Mouse (Mus musculus) embryo, embryonic 11 days (tissue): Measurements from ENCODE around the gene Asgr1.
A peak's percentile ranks its signal among the peaks of the same experiment; 100 is the strongest.
"Not testable (repeated sequence)": the region's sequence is repeated elsewhere in the genome, so short reads cannot be mapped to it uniquely, and the experiment has no call there.

Experiments
- DNase-seq: peaks from one replicate; pipeline ENCODE4 v3.0.0-alpha.2; 2015

Asgr1 gene

GRCm38 (mm10) chr11:70053898-70054570, at the start of gene Asgr1:
Gene Asgr1, plus strand, starts transcription at chr11:70054085.
- no peak for DNase-seq

GRCm38 (mm10) chr11:70005521-70005920, 48.4 kb upstream of the Asgr1 start:
- DNase-seq, result peak; percentile 54

GRCm38 (mm10) chr11:70010033-70010432, 43.9 kb upstream of the Asgr1 start:
- DNase-seq, result no peak

- DNase-seq, result no peak
These were observed 43.3 kb upstream of the Asgr1 start for GRCm38 (mm10) chr11:70010548-70010947.

GRCm38 (mm10) chr11:70010961-70011360, 42.9 kb upstream of the Asgr1 start:
- no peak for DNase-seq

GRCm38 (mm10) chr11:70012931-70013330, 41.0 kb upstream of the Asgr1 start:
- no peak for DNase-seq

- DNase-seq, result no peak
These were observed 40.5 kb upstream of the Asgr1 start for GRCm38 (mm10) chr11:70013408-70013807.

GRCm38 (mm10) chr11:70014051-70014450, 39.8 kb upstream of the Asgr1 start:
- no peak for DNase-seq

GRCm38 (mm10) chr11:70014880-70015558, 38.9 kb upstream of the Asgr1 start, which contains the start of gene Acadvl:
Gene Acadvl, minus strand, starts transcription at chr11:70015411.
- peak; percentile 94 for DNase-seq

GRCm38 (mm10) chr11:70015677-70016076, 38.2 kb upstream of the Asgr1 start:
- no peak for DNase-seq

- DNase-seq, result not testable (repeated sequence)
These were observed 37.7 kb upstream of the Asgr1 start for GRCm38 (mm10) chr11:70016177-70016576.

- no peak for DNase-seq
These were observed 37.2 kb upstream of the Asgr1 start, which contains the start of gene Dlg4 for GRCm38 (mm10) chr11:70016669-70017068. Gene Dlg4, plus strand, starts transcription at chr11:70016942.

- DNase-seq, result no peak
These were observed 36.6 kb upstream of the Asgr1 start for GRCm38 (mm10) chr11:70017199-70017767.

- peak; percentile 92 for DNase-seq
These were observed 35.5 kb upstream of the Asgr1 start for GRCm38 (mm10) chr11:70018131-70018990.

- DNase-seq, result no peak
These were observed 34.3 kb upstream of the Asgr1 start for GRCm38 (mm10) chr11:70019495-70020021.

GRCm38 (mm10) chr11:70020022-70020631, 33.8 kb upstream of the Asgr1 start:
- DNase-seq, result no peak

GRCm38 (mm10) chr11:70020731-70021263, 33.1 kb upstream of the Asgr1 start:
- peak; percentile 91 for DNase-seq

- peak; percentile 100 for DNase-seq
These were observed 32.4 kb upstream of the Asgr1 start for GRCm38 (mm10) chr11:70021264-70022132.

- peak; percentile 74 for DNase-seq
These were observed 30.3 kb upstream of the Asgr1 start for GRCm38 (mm10) chr11:70023481-70024150.

- no peak for DNase-seq
These were observed 29.8 kb upstream of the Asgr1 start for GRCm38 (mm10) chr11:70024151-70024514.
